Mouse (Mus musculus) liver, postnatal 0 days (tissue): ENCODE results near the gene Cd209a. TPM values are rescaled to one million over a fixed set of nuclear protein-coding genes. Genes with fewer than 3 reads are reported as not detected.

Experiments used
- ATAC-seq: fragments of 200-750 bp; cut with Nextera tagmentation; 2 replicates; pipeline ENCODE4 v1.8.0; 2017; ENCODE audit warnings: mild to moderate bottlenecking, moderate library complexity
- DNase-seq: peaks from one replicate; pipeline ENCODE4 v3.0.0-alpha.2; 2016
- H3K27ac ChIP-seq: fragments of 300-500 bp; sonication (generic); 2 replicates; pipeline ENCODE4 v1.5.1; 2014; ENCODE audit warnings: antibody characterized with exemption, moderate library complexity, mild to moderate bottlenecking, low read depth
- H3K27me3 ChIP-seq: fragments of 300-500 bp; sonication (generic); 2 replicates; pipeline ENCODE4 v1.6.1; 2014; ENCODE audit warnings: low read length, control low read depth, mixed read lengths; ENCODE audit not compliant: insufficient read depth
- H3K36me3 ChIP-seq: fragments of 300-500 bp; sonication (generic); replicated peaks from 2 replicates; pipeline ENCODE4 v1.6.1; 2014; ENCODE audit warnings: mild to moderate bottlenecking, control low read depth, low read length, moderate library complexity, mixed read lengths; ENCODE audit not compliant: insufficient read depth
- H3K4me1 ChIP-seq: fragments of 300-500 bp; sonication (generic); 2 replicates; pipeline ENCODE4 v1.6.1; 2014; ENCODE audit warnings: antibody characterized with exemption, mild to moderate bottlenecking, control low read depth; ENCODE audit not compliant: insufficient read depth
- H3K4me2 ChIP-seq: fragments of 300-500 bp; sonication (generic); 2 replicates; pipeline ENCODE4 v1.6.1; 2014; ENCODE audit warnings: low read depth, mild to moderate bottlenecking, low read length, moderate library complexity, mixed read lengths
- H3K4me3 ChIP-seq: fragments of 300-500 bp; sonication (generic); 2 replicates; pipeline ENCODE4 v1.5.1; 2014; ENCODE audit warnings: low read depth, low read length
- H3K9ac ChIP-seq: fragments of 300-500 bp; sonication (generic); replicated peaks from 2 replicates; pipeline ENCODE4 v1.6.1; 2014; ENCODE audit warnings: mild to moderate bottlenecking, moderate library complexity
- H3K9me3 ChIP-seq: fragments of 300-500 bp; sonication (generic); 2 replicates; pipeline ENCODE4 v1.6.1; 2016; ENCODE audit warnings: mild to moderate bottlenecking, control low read depth, low read length, mixed read lengths
- CTCF ChIP-seq: sonication (generic); IDR thresholded peaks from 2 replicates; pipeline ENCODE4 v1.5.1; 2016; ENCODE audit warnings: antibody characterized with exemption, low read depth
- EP300 ChIP-seq: IDR thresholded peaks from 2 replicates; pipeline ENCODE4 v1.6.1; 2016; ENCODE audit warnings: antibody characterized with exemption, low read depth, mild to moderate bottlenecking
- WGBS: fragments of 180-500 bp; shearing (Covaris S2); extraction: QIAGEN DNeasy Blood & Tissue Kit; methylation state at CpG from one replicate; pipeline ENCODE4 v1.1.7; 2014; ENCODE audit not compliant: insufficient replicate concordance; 5-methylcytosine and 5-hydroxymethylcytosine counted together
- polyA plus RNA-seq: library from polyadenylated mRNA; unstranded; fragments of >200 nt; fragmentation: Nextera tagmentation; extraction: Ambion mirVana; gene quantifications from 2 replicates; pipeline ENCODE4 v1.2.1, GENCODE M21; 2015

Cd209a gene
- polyA plus RNA-seq, 1 experiment from 2014 or later: 0.19 TPM

DNA sequence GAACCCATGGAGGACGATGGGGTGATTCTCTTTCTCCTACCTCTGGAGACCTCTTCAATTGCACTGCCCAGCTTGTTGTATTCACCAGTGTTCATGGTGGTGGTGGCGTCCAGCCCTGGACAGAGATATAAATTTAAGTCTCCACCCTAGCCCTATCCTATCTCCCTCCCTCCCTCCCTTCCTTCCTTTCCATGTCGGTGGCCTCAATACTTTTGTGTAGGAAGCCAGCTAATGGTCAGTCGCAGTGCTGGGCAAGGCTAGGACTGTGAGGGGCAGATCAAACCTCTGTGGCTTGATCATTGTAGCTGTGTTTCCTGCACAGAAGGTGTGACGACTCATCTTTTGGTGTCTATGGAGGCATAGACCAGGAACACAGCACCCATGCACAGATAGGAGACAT, 28.2 kb downstream of the Cd209a start, which contains the start of gene Clec4g:
Gene Clec4g (minus strand): TSS at position 101 of the 400 bp plus-strand sequence.
- no peak within 1 kb of the TSS; the same call in 1 of the 2 replicates for H3K27ac ChIP-seq
- 54% methylated on average over 5 of the region's 5 CpGs for WGBS

DNA sequence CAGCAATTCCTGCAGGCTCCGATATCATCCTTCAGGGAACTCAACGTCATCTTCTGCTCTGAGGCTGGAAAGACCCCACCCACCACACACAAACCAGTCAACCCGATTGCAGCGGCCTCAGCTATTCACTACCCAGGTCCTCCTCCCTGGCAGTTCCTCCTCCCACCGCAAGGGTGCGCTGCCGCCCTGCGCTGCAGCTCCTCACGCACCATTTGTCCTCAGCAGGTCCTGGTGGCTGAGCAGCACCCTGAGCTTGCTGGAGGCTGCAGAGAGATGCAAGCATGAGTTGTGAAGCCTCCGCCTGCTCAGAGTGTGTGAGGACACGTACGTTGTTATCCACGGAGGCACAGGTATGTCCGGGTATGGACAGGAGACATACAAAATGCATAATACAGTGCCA, 30.2 kb downstream of the Cd209a start:
- Histone ChIP-seq H3K9ac (no peak overlapping the region), H3K36me3 (no peaks in the 10 kb centered on the region), H3K4me1 (no peaks in the 10 kb centered on the region), H3K27ac (no peak overlapping the region), H3K27me3 (no peaks in the 10 kb centered on the region), H3K4me3 (no peak overlapping the region), H3K4me2 (no peak overlapping the region), H3K9me3 (no peaks in the 10 kb centered on the region)
- DNase-seq: peak; percentile 80
- 14% methylated on average over 14 of the region's 14 CpGs for WGBS
- TF ChIP-seq CTCF (peak; percentile 99), EP300 (no peak)
- peak; percentile 74 for ATAC-seq

More for the DNA sequence above, 28.2 kb downstream of the Cd209a start, which contains the start of gene Clec4g:
- H3K4me1 ChIP-seq: no peaks in the 10 kb centered on the region
- H3K9me3 ChIP-seq: no peaks in the 10 kb centered on the region
- DNase-seq: no peak
- no peak for TF ChIP-seq EP300
- no peak for TF ChIP-seq CTCF
- no peak within 1 kb of the TSS for H3K9ac ChIP-seq
- no peaks in the 10 kb centered on the region for H3K36me3 ChIP-seq
- H3K4me3 ChIP-seq: no peak within 1 kb of the TSS
- no peaks in the 10 kb centered on the region for H3K27me3 ChIP-seq
- no peak for ATAC-seq
- H3K4me2 ChIP-seq: no peak within 1 kb of the TSS

DNA sequence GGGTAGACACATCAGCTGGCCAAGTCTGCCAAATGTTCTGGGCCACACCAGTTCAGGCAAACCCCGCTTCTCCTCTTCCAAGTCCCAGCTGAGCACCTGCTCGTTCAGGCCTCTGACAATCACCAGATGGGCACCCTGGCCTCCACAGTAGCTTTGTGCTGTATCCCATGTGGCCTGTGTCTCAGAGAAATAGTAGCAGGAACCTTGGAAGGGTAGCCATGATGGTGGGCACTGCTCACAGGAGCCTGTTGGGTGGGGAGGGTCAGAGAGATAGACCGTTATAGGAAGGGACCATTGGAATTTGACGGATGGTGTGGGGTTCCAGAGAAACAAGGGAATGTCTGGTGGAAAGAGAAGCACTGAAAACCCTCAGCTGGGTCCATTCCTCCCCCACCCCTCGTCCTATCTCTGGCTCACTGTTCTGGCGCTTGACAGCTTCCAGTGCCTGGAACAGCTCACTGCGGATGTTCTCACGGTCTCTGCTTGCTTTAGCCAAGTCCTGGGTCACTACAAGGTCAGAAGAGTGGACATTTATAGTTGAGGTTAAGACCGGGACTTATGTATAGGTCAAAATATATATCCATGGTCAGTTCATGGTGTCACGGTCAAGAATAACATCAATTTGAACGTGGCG, 31.3 kb downstream of the Cd209a start:
- Histone ChIP-seq H3K27me3 (no peaks in the 10 kb centered on the region), H3K9ac (no peak overlapping the region), H3K9me3 (no peaks in the 10 kb centered on the region), H3K27ac (no peak overlapping the region), H3K4me3 (no peak overlapping the region), H3K4me1 (no peaks in the 10 kb centered on the region), H3K4me2 (no peak overlapping the region), H3K36me3 (no peaks in the 10 kb centered on the region)
- ATAC-seq (no peak), DNase-seq (no peak)
- no peak for TF ChIP-seq EP300
- TF ChIP-seq CTCF: no peak
- 66% methylated on average over 12 of the region's 12 CpGs for WGBS

GRCm38 (mm10) chr8:3711646-3712045, 37.1 kb downstream of the Cd209a start:
- H3K9me3 ChIP-seq: no peaks in the 10 kb centered on the region
- H3K36me3 ChIP-seq: no peaks in the 10 kb centered on the region
- H3K4me1 ChIP-seq: peaks cover 11% of the 10 kb centered on the region
- DNase-seq: no peak
- TF ChIP-seq CTCF: no peak
- TF ChIP-seq EP300: peak; percentile 67
- peak overlapping the region; percentile 3 for H3K27ac ChIP-seq
- no peak overlapping the region for H3K9ac ChIP-seq
- peak overlapping the region; percentile 22 for H3K4me2 ChIP-seq
- H3K27me3 ChIP-seq: no peaks in the 10 kb centered on the region
- peak; percentile 41; the same call in 1 of the 2 replicates for ATAC-seq
- WGBS: 13% methylated on average over 2 of the region's 2 CpGs
- H3K4me3 ChIP-seq: no peak overlapping the region

DNA sequence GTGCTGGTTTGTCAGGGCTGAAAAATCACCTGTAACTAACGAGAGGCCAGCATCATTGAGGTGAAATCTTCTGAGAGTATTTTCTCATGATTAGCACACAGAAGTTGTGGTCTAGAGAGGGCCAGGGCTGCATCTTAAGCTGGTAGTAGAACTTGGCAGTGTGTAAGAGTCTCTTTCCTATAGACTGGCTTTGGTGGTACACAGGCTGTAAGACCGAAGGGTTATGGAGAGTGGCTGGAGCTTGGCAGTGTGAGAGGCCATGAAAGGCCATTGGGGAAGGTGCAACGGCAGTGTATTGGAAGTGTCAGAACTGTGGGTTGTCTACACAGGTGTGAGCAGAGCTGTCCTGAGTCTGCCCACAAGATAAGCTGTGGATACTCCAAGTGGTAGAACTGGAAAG, 38.5 kb downstream of the Cd209a start:
- no peak overlapping the region for H3K4me3 ChIP-seq
- no peak for DNase-seq
- H3K36me3 ChIP-seq: no peaks in the 10 kb centered on the region
- TF ChIP-seq EP300 (no peak), CTCF (no peak)
- no peak for ATAC-seq
- no peaks in the 10 kb centered on the region for H3K27me3 ChIP-seq
- WGBS: 54% methylated on average over 3 of the region's 3 CpGs
- H3K27ac ChIP-seq: no peak overlapping the region
- H3K9ac ChIP-seq: no peak overlapping the region
- H3K9me3 ChIP-seq: no peaks in the 10 kb centered on the region
- peaks cover 11% of the 10 kb centered on the region for H3K4me1 ChIP-seq
- no peak overlapping the region for H3K4me2 ChIP-seq

GRCm38 (mm10) chr8:3707611-3708010, 41.2 kb downstream of the Cd209a start:
- peak overlapping the region; percentile 34; the same call in 1 of the 2 replicates for H3K27ac ChIP-seq
- ATAC-seq (peak; percentile 49), DNase-seq (no peak)
- no peaks in the 10 kb centered on the region for H3K27me3 ChIP-seq
- no peak overlapping the region for H3K4me3 ChIP-seq
- H3K4me1 ChIP-seq: peaks cover 11% of the 10 kb centered on the region
- TF ChIP-seq CTCF: no peak
- no peaks in the 10 kb centered on the region for H3K36me3 ChIP-seq
- no peak overlapping the region for H3K9ac ChIP-seq
- no peak overlapping the region for H3K4me2 ChIP-seq
- WGBS: 63% methylated on average over 7 of the region's 7 CpGs
- no peaks in the 10 kb centered on the region for H3K9me3 ChIP-seq
